Mouse (Mus musculus) C2C12 (cell line): Measurements from ENCODE around the gene Pip5k1c.

Experiments used
- CEBPB ChIP-seq: IDR thresholded peaks from one replicate; pipeline ENCODE4 v1.6.1; 2011; ENCODE audit warnings: low read depth, mild to moderate bottlenecking, control low read depth, moderate library complexity
- CTCF ChIP-seq: IDR thresholded peaks from one replicate; pipeline ENCODE4 v1.5.1; 2011; ENCODE audit not compliant: control insufficient read depth, insufficient read depth, insufficient read length
- FOSL1 ChIP-seq: IDR thresholded peaks from one replicate; pipeline ENCODE4 v1.8.0; 2011; ENCODE audit warnings: mild to moderate bottlenecking, low read length; ENCODE audit not compliant: poor library complexity, insufficient read depth, severe bottlenecking
- MAX ChIP-seq: IDR thresholded peaks from one replicate; pipeline ENCODE4 v1.6.1; 2011; ENCODE audit warnings: mild to moderate bottlenecking, control low read depth
- MYOD1 ChIP-seq: IDR thresholded peaks from one replicate; pipeline ENCODE4 v1.6.1; 2011; ENCODE audit warnings: low read depth; ENCODE audit not compliant: control insufficient read depth, insufficient read length
- MYOG ChIP-seq: IDR thresholded peaks from one replicate; pipeline ENCODE4 v1.6.1; 2011; ENCODE audit not compliant: control insufficient read depth, insufficient read length; ENCODE audit errors: extremely low read depth
- USF1 ChIP-seq: IDR thresholded peaks from one replicate; pipeline ENCODE4 v1.6.1; 2011; ENCODE audit warnings: low read depth, mild to moderate bottlenecking, control low read depth, moderate library complexity

DNA sequence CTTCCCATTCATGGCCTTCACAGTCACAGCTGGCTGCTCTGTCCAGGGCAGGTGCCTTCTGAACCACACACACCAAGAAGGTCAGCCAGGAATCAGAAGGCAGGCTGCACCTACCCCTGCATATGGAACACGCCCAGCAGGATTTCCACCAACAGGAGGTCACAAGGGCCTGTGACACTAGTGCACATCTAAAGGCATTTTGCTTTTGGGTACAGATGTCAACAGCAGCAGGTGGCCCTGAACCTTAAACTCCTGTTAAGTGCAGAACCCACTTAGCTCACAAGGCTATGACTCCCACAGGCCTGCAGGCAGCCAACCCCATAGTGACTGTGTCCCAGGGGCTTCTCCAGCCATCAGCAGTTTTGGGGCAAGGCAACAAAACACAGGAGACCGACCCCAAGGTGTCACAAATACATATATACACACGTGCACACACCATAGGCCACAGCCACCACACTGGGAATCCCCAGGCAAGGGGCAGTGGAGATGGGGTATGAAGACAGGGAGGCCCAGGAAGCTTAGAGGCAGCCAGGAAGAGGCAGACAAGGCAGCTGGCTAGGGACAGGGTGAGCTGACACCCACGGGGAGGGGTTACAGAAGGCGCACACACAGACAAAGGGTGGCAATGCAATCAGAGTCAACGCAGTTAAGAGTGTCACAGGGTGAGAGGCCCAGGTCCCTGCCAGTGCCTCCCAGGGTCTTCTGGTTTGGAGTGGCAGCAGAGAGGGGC is 73.9 kb downstream of the Pip5k1c start:
- no peak for TF ChIP-seq CTCF
- no peak for TF ChIP-seq MYOG
- TF ChIP-seq CEBPB = no peak
- no peak for TF ChIP-seq USF1
- no peak for TF ChIP-seq MAX
- no peak for TF ChIP-seq MYOD1
- no peak for TF ChIP-seq FOSL1
